Mouse (Mus musculus): ENCODE data around the gene Pglyrp2.

DNA sequence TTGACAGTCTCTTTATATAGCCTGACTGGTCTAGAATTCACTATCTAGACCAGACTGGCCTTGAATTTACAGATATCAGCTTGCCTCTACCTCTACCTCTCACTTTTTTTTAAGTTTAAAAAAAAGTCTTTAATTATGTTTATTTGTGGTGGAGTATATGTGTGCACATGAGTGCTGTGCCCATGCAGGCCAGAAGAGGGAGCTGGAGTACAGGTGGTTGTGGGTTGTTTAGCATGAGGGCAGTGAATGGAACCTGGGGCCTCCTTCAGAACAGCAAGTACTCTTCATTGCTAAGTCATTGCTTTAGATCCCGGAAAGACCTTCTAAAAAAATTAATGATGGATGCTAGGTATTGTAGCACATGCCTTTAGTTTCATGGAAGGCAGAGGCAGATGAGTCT lies 25.1 kb upstream of the Pglyrp2 start:
- no peak for TF ChIP-seq POLR2A (IDR thresholded peaks at IDR 0.05; ENCODE audit: low read depth, low read length)
- 0 out of 2 replicates have a peak, but pooled peaks have one; percentile 9 for TF ChIP-seq CTCF (conservative IDR thresholded peaks at IDR 0.05; ENCODE audit: insufficient read depth, insufficient read length, low read depth, low read length)
